ENCODE assay signal across 8 mouse cellular contexts in the genomic region with DNA sequence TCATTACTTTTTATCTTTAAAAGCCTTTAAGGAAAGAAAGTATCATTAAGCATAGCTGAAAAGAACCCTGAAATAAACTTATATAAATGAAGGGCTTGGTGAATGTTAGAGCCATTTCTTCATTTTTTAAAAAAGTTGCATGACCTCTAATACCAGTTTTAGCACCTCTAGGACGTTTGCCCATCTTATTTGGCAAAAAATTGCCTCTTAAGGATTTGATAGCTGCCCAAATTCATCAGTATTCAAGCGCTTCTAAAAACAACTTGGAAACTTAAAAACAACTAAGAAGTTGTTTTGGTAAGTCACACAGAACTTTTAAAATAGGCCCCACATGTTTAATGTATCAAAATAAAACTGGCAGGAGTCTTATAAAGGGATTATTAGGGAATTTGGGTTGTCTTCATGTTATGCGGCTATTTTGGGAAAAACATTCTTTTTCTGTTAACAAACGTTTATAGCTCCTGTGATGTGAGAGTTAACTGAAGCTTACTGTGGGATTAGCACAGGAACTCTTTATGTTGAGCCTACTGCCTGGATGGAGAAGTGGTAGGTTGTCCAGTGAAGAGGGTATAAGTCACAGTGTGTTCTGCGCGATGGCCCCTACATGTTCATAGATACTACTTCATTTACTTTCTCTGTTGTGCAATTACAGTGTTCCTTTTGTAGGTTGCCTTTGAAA. TPM values are rescaled to one million over a fixed set of nuclear protein-coding genes. Genes with fewer than 3 reads are reported as not detected.
DNase-seq lines count a peak whose midpoint lies in the region; ATAC-seq and TF ChIP-seq lines count a peak whose summit lies in the region.

No protein-coding gene starts in this region.

- H3K9me3 ChIP-seq in heart, embryonic 15.5 days (replicated peaks) = no peaks in the 10 kb centered on the region
- H3K9me3 ChIP-seq in MEL (replicated peaks; ENCODE audit: insufficient read depth, low read length) = no peaks in the 10 kb centered on the region
- H3K9me3 ChIP-seq in heart, postnatal 0 days (replicated peaks; ENCODE audit: control insufficient read depth, low read length) = no peaks in the 10 kb centered on the region
- H3K9me3 ChIP-seq in midbrain, embryonic 11.5 days (ENCODE audit: control insufficient read depth, low read length) = no peaks in the 10 kb centered on the region

- TF ChIP-seq CTCF in MEL (IDR thresholded peaks at IDR 0.05 in 2 of 3, conservative IDR thresholded peaks at IDR 0.05 in 1 of 3; ENCODE audit: control insufficient read depth in 1 of 3, insufficient read depth in 1 of 3, low read depth in 2 of 3, low read length in 3 of 3, poor library complexity in 1 of 3, severe bottlenecking in 1 of 3) = no peak
- no peak for TF ChIP-seq CTCF in heart, postnatal 0 days (IDR thresholded peaks at IDR 0.05; ENCODE audit: low read depth)

- no peak for TF ChIP-seq RAD21 in MEL (IDR thresholded peaks at IDR 0.05; ENCODE audit: low read depth, low read length)

- no peak for ATAC-seq in heart, embryonic 15.5 days (replicated peaks; ENCODE audit: insufficient number of reproducible peaks, insufficient read depth, low FRiP score, low read depth)
- no peak for ATAC-seq in heart, postnatal 0 days (ENCODE audit: insufficient read depth, low read depth)
- ATAC-seq in midbrain, embryonic 11.5 days (ENCODE audit: low FRiP score) = no peak
- no peak for ATAC-seq in activated CD4-positive, CD25-positive, alpha-beta regulatory T cell, adult 4 months

- peak overlapping the region; percentile 70 for H3K4me2 ChIP-seq in heart, embryonic 15.5 days
- H3K4me2 ChIP-seq in heart, postnatal 0 days (ENCODE audit: low read depth, low read length) = peak overlapping the region; percentile 69
- peak overlapping the region; percentile 54 for H3K4me2 ChIP-seq in midbrain, embryonic 11.5 days

- peaks cover 49% of the 10 kb centered on the region for H3K79me2 ChIP-seq in MEL (ENCODE audit: control insufficient read depth, insufficient read depth, low read length, poor library complexity)

- H3K4me3 ChIP-seq in heart, embryonic 15.5 days = peak overlapping the region; percentile 99
- peak overlapping the region; percentile 83 to 90 for H3K4me3 ChIP-seq in MEL (ENCODE audit: control insufficient read depth in 1 of 2, insufficient read depth in 1 of 2, low read depth in 2 of 2, low read length in 2 of 2)
- peak overlapping the region; percentile 97 for H3K4me3 ChIP-seq in heart, postnatal 0 days (ENCODE audit: low read depth, low read length)
- peak overlapping the region; percentile 98 for H3K4me3 ChIP-seq in midbrain, embryonic 11.5 days (ENCODE audit: low read depth, low read length)

- peak overlapping the region; percentile 99 for H3K9ac ChIP-seq in heart, embryonic 15.5 days
- peak overlapping the region; percentile 89 for H3K9ac ChIP-seq in MEL (ENCODE audit: control insufficient read depth, low read depth, low read length, poor library complexity, severe bottlenecking)
- H3K9ac ChIP-seq in heart, postnatal 0 days (replicated peaks; ENCODE audit: low read depth, low read length) = peak overlapping the region; percentile 93
- peak overlapping the region; percentile 95 for H3K9ac ChIP-seq in midbrain, embryonic 11.5 days (ENCODE audit: low read length)

- TF ChIP-seq POLR2A in MEL (IDR thresholded peaks at IDR 0.05; ENCODE audit: control insufficient read depth in 1 of 2, insufficient read depth in 1 of 2, low read depth in 1 of 2, low read length in 2 of 2, poor library complexity in 1 of 2) = no peak

- no peak for DNase-seq in heart, postnatal 14 days
- DNase-seq in MEL (ENCODE audit: low read depth, low spot score) = peak; percentile 47
- peak; percentile 33 for DNase-seq in heart, postnatal 0 days (ENCODE audit: low spot score)
- DNase-seq in midbrain, embryonic 11.5 days (ENCODE audit: low spot score, missing footprints) = peak; percentile 69
- DNase-seq in adrenal gland, postnatal 10 days = no peak
- DNase-seq in adrenal gland, postnatal 4 days (ENCODE audit: low spot score in 2 of 2) = no peak

- no peak overlapping the region for H3K27ac ChIP-seq in heart, embryonic 15.5 days
- H3K27ac ChIP-seq in MEL (ENCODE audit: control insufficient read depth, low read depth, low read length) = no peak overlapping the region
- H3K27ac ChIP-seq in heart, postnatal 0 days (ENCODE audit: low read depth) = no peak overlapping the region
- H3K27ac ChIP-seq in midbrain, embryonic 11.5 days (ENCODE audit: low read depth, low read length) = no peak overlapping the region

- intact Hi-C loops in heart, postnatal 14 days (cut with DNase I) = loop anchor here (2.0 kb wide), 2 partner anchors 64 to 132 kb away; a partner anchor contains a TSS

- TF ChIP-seq EP300 in MEL (IDR thresholded peaks at IDR 0.05; ENCODE audit: low read depth in 1 of 2, low read length in 2 of 2) = no peak
- TF ChIP-seq EP300 in heart, postnatal 0 days (IDR thresholded peaks at IDR 0.05; ENCODE audit: low read depth) = no peak

- no peaks in the 10 kb centered on the region for H3K36me3 ChIP-seq in heart, embryonic 15.5 days
- peaks cover under 1 to 23% of the 10 kb centered on the region in 2 experiments; a peak in 2 of 4 replicates for H3K36me3 ChIP-seq in MEL (ENCODE audit: control insufficient read depth in 1 of 2, insufficient read depth in 2 of 2, low read length in 2 of 2)
- H3K36me3 ChIP-seq in heart, postnatal 0 days (replicated peaks; ENCODE audit: control insufficient read depth, insufficient read depth, low read length) = no peaks in the 10 kb centered on the region
- no peaks in the 10 kb centered on the region for H3K36me3 ChIP-seq in midbrain, embryonic 11.5 days (ENCODE audit: control insufficient read depth, insufficient read depth, low read length)

- WGBS in heart, embryonic 15.5 days = 21% methylated on average over 6 of the region's 6 CpGs
- 22% methylated on average over 6 of the region's 6 CpGs for WGBS in heart, postnatal 0 days
- 34% methylated on average over 6 of the region's 6 CpGs for whole genome bisulfite sequencing in midbrain, embryonic 11.5 days

- peaks cover 23% of the 10 kb centered on the region for H3K4me1 ChIP-seq in heart, embryonic 15.5 days (replicated peaks)
- peaks cover 2 to 16% of the 10 kb centered on the region in 2 experiments for H3K4me1 ChIP-seq in MEL (ENCODE audit: control insufficient read depth in 1 of 2, insufficient read depth in 2 of 2, low read length in 2 of 2)
- H3K4me1 ChIP-seq in heart, postnatal 0 days (ENCODE audit: control insufficient read depth, insufficient read depth) = peaks cover 15% of the 10 kb centered on the region
- peaks cover 17% of the 10 kb centered on the region for H3K4me1 ChIP-seq in midbrain, embryonic 11.5 days (ENCODE audit: control insufficient read depth, insufficient read depth, low read length)

- H3K27me3 ChIP-seq in heart, embryonic 15.5 days = no peaks in the 10 kb centered on the region
- H3K27me3 ChIP-seq in MEL (ENCODE audit: control insufficient read depth in 1 of 2, insufficient read depth in 2 of 2, low read length in 2 of 2) = no peaks in the 10 kb centered on the region
- no peaks in the 10 kb centered on the region for H3K27me3 ChIP-seq in heart, postnatal 0 days (ENCODE audit: control insufficient read depth, insufficient read depth, low read length)
- H3K27me3 ChIP-seq in midbrain, embryonic 11.5 days (ENCODE audit: control insufficient read depth, insufficient read depth, low read length) = no peaks in the 10 kb centered on the region

TF ChIP-seq in MEL, 35 proteins besides CTCF, POLR2A, EP300 and RAD21:
- TF ChIP-seq MAX (IDR thresholded peaks at IDR 0.05; ENCODE audit: low read length) (no peak), SIN3A (IDR thresholded peaks at IDR 0.05; ENCODE audit: low read length) (peak; percentile 50)

RNA-seq across cellular contexts. Expression of a gene that starts 2.6 kb away (rescaled TPM):
- polyA plus RNA-seq in heart, embryonic 15.5 days (2015; fragmentation: Nextera tagmentation; extraction: Ambion mirVana) = 63.8 and 71.5 TPM in 2 replicates
- 10 to 100 TPM; 95.4 to 99.7 TPM for total RNA-seq in heart, postnatal 14 days (2021)
- total RNA-seq in MEL (2012; rRNA removed) = 45.7 and 48.6 TPM in 2 replicates
- 10 to 100 TPM in 1 of 2 experiments, not detected in 1; 51.6 TPM for polyA plus RNA-seq in MEL (2012; ENCODE audit: insufficient read depth in 1 of 2, insufficient read length in 2 of 2, low read depth in 1 of 2, low replicate concordance in 2 of 2, missing spikeins in 1 of 2)
- total RNA-seq in heart, postnatal 0 days (2014; rRNA removed; ENCODE audit: low replicate concordance) = 44.6 and 64.3 TPM in 2 replicates
- 46.7 and 49.2 TPM in 2 replicates for polyA plus RNA-seq in heart, postnatal 0 days (2015; fragmentation: Nextera tagmentation; extraction: Ambion mirVana)
- 99.3 and 102 TPM in 2 replicates for polyA plus RNA-seq in midbrain, embryonic 11.5 days (2014; fragmentation: Nextera tagmentation; extraction: Ambion mirVana)
- total RNA-seq in adrenal gland, postnatal 10 days (2021) = 100 to 1,000 TPM; 107 to 112 TPM
- 100 to 1,000 TPM; 103 to 115 TPM for total RNA-seq in adrenal gland, postnatal 4 days (2021)
- 10 to 100 TPM; 13.7 to 18.1 TPM for polyA plus RNA-seq in activated CD4-positive, CD25-positive, alpha-beta regulatory T cell, adult 4 months (2017; shearing (Covaris generic))

Comparison
In these comparisons a context has a peak if more than half of its experiments do, and no peak if none do; other contexts are left out.
1. DNase-seq: peak in MEL (single experiment), heart, postnatal 0 days (single experiment) and midbrain, embryonic 11.5 days (single experiment); none in heart, postnatal 14 days (0 of 2), adrenal gland, postnatal 10 days (single experiment) and adrenal gland, postnatal 4 days (0 of 2).
2. Peak in every context shown above with its lines, with median percentiles within 50 percentile points of each other: H3K4me2 ChIP-seq, H3K4me3 ChIP-seq and H3K9ac ChIP-seq.